Mouse (Mus musculus) myocyte (in vitro differentiated cells): ENCODE measurements around the gene Cacng3. TPM values are rescaled to one million over a fixed set of nuclear protein-coding genes. Genes with fewer than 3 reads are reported as not detected.

Experiments
- H3K27me3 ChIP-seq: one replicate; pipeline ENCODE4 v1.6.1; 2011; ENCODE audit not compliant: control insufficient read depth, insufficient read depth, insufficient read length
- H3K36me3 ChIP-seq: one replicate; pipeline ENCODE4 v1.6.1; 2011; ENCODE audit not compliant: control insufficient read depth, insufficient read depth
- H3K4me2 ChIP-seq: one replicate; pipeline ENCODE4 v1.6.1; 2011; ENCODE audit warnings: low read depth, control low read depth
- H3K4me3 ChIP-seq: one replicate; pipeline ENCODE4 v1.5.1; 2011; ENCODE audit warnings: mild to moderate bottlenecking, control low read depth, moderate library complexity
- H3K79me2 ChIP-seq: one replicate; pipeline ENCODE4 v1.6.1; 2011; ENCODE audit not compliant: control insufficient read depth, insufficient read depth
- H3ac ChIP-seq: one replicate; pipeline ENCODE4 v1.6.1; 2011; ENCODE audit not compliant: control insufficient read depth, insufficient read length
- CEBPB ChIP-seq: IDR thresholded peaks from 2 replicates; pipeline ENCODE4 v1.6.1; 2011; ENCODE audit warnings: mild to moderate bottlenecking, moderate library complexity; ENCODE audit not compliant: poor library complexity, insufficient read depth, severe bottlenecking
- E2F4 ChIP-seq: IDR thresholded peaks from one replicate; pipeline ENCODE4 v1.6.1; 2011; ENCODE audit warnings: mild to moderate bottlenecking, control low read depth, moderate library complexity; ENCODE audit not compliant: insufficient read depth
- MAX ChIP-seq: IDR thresholded peaks from one replicate; pipeline ENCODE4 v1.6.1; 2011; ENCODE audit warnings: low read depth, mild to moderate bottlenecking, control low read depth
- MYOD1 ChIP-seq, 3 experiments: IDR thresholded peaks; one replicate each; pipeline ENCODE4 v1.6.1; 2011; ENCODE audit warnings: control low read depth in 2 of 3, low read depth in 2 of 3, mild to moderate bottlenecking in 2 of 3, moderate library complexity in 1 of 3; ENCODE audit not compliant: insufficient read length in 2 of 3, control insufficient read depth in 1 of 3
- MYOG ChIP-seq, 3 experiments: IDR thresholded peaks; one replicate each; pipeline ENCODE4 v1.6.1; 2011; ENCODE audit warnings: control low read depth in 2 of 3, low read depth in 2 of 3, mild to moderate bottlenecking in 2 of 3; ENCODE audit not compliant: insufficient read length in 2 of 3, control insufficient read depth in 1 of 3, insufficient read depth in 1 of 3
- POLR2A ChIP-seq: IDR thresholded peaks from one replicate; pipeline ENCODE4 v1.6.1; 2011; ENCODE audit warnings: low read depth, mild to moderate bottlenecking, control low read depth, moderate library complexity; ENCODE audit not compliant: insufficient read length
- POLR2AphosphoS2 ChIP-seq: IDR thresholded peaks from one replicate; pipeline ENCODE4 v1.6.1; 2011; ENCODE audit warnings: low read depth, control low read depth; ENCODE audit not compliant: insufficient read length
- REST ChIP-seq: IDR thresholded peaks from one replicate; pipeline ENCODE4 v1.6.1; 2011; ENCODE audit warnings: mild to moderate bottlenecking, control low read depth, moderate library complexity; ENCODE audit not compliant: insufficient read depth, insufficient read length
- SRF ChIP-seq: IDR thresholded peaks from one replicate; pipeline ENCODE4 v1.6.1; 2011; ENCODE audit warnings: low read depth; ENCODE audit not compliant: control insufficient read depth, insufficient read length
- TCF12 ChIP-seq: IDR thresholded peaks from one replicate; pipeline ENCODE4 v1.6.1; 2011; ENCODE audit warnings: mild to moderate bottlenecking, control low read depth; ENCODE audit not compliant: poor library complexity, insufficient read depth, severe bottlenecking
- TCF3 ChIP-seq: IDR thresholded peaks from one replicate; pipeline ENCODE4 v1.6.1; 2011; ENCODE audit warnings: low read depth, control low read depth; ENCODE audit not compliant: insufficient read length
- USF1 ChIP-seq: IDR thresholded peaks from one replicate; pipeline ENCODE4 v1.6.1; 2011; ENCODE audit warnings: low read depth, mild to moderate bottlenecking, control low read depth, moderate library complexity
- polyA plus RNA-seq: library from polyadenylated mRNA; unstranded; fragments of >200 nt; fragmentation: generic; extraction: Trizol; gene quantifications from one replicate; pipeline ENCODE4 v1.2.1, GENCODE M21; 2012; ENCODE audit warnings: missing spikeins

The Cacng3 gene
- polyA plus RNA-seq, 1 experiment = not detected

DNA sequence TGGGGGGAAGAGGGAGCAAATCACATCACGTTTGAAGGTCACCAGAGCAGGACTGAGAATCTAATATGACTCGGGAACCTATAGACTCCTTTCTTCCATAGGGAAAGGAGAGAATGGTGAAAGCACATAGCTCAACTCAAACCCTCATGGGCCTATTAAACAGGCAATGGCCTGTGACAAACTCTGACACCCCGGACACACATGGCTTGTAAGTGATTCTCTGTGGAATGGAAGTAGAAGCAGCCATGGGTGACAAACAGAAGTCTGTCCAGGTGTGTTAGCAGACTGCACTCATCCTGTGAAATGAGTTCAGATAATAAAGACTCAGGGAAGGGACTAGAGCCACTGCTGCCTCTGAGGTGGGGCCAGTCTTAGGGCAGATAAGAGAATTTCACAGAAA is 88.4 kb downstream of the Cacng3 start:
- H3K36me3 ChIP-seq = no peaks in the 10 kb centered on the region
- no peaks in the 10 kb centered on the region for H3K27me3 ChIP-seq
- H3K4me2 ChIP-seq = no peak overlapping the region
- H3K79me2 ChIP-seq = no peaks in the 10 kb centered on the region
- no peak overlapping the region for H3K4me3 ChIP-seq
- no peak for TF ChIP-seq MAX
- no peak for TF ChIP-seq TCF12
- no peak for TF ChIP-seq POLR2AphosphoS2
- no peak for TF ChIP-seq SRF
- no peak for TF ChIP-seq POLR2A
- TF ChIP-seq E2F4 = no peak
- TF ChIP-seq USF1 = no peak
- TF ChIP-seq MYOG (IDR thresholded peaks at IDR 0.05; ENCODE audit: control insufficient read depth in 1 of 3, insufficient read depth in 1 of 3, insufficient read length in 2 of 3, low read depth in 2 of 3) = no peak
- TF ChIP-seq TCF3 = no peak
- no peak for TF ChIP-seq REST
- TF ChIP-seq CEBPB = no peak
- TF ChIP-seq MYOD1 (IDR thresholded peaks at IDR 0.05; ENCODE audit: control insufficient read depth in 1 of 3, insufficient read length in 2 of 3, low read depth in 2 of 3) = no peak
- H3ac ChIP-seq = no peak overlapping the region

DNA sequence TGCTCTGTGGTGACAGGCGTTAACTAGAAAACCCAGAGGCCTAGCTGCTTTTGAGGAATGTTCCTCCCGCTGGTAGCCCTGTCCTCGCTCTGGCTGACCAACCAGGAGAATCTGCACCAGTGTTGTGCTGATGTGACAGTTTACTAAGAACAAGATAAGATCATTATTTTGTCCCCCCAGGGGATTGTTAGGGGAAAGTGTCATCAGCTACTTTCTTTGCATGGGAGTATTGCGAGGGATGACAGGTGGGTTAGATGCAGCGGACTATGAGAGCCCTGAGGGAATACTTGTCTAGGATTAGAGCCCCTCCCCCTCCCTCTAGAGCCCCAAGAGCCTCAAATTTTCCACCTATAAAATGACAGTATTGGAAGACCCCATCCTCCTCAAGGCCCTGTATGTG is 94.2 kb downstream of the Cacng3 start:
- TF ChIP-seq REST (no peak), MAX (no peak), MYOG (IDR thresholded peaks at IDR 0.05; ENCODE audit: control insufficient read depth in 1 of 3, insufficient read depth in 1 of 3, insufficient read length in 2 of 3, low read depth in 2 of 3) (no peak), POLR2A (no peak), POLR2AphosphoS2 (no peak), MYOD1 (IDR thresholded peaks at IDR 0.05; ENCODE audit: control insufficient read depth in 1 of 3, insufficient read length in 2 of 3, low read depth in 2 of 3) (no peak), SRF (no peak), E2F4 (no peak), CEBPB (no peak), USF1 (no peak), TCF3 (no peak), TCF12 (no peak)
- H3K4me2 ChIP-seq = no peak overlapping the region
- no peak overlapping the region for H3ac ChIP-seq
- H3K27me3 ChIP-seq = no peaks in the 10 kb centered on the region
- no peak overlapping the region for H3K4me3 ChIP-seq
- no peaks in the 10 kb centered on the region for H3K36me3 ChIP-seq
- H3K79me2 ChIP-seq = no peaks in the 10 kb centered on the region

DNA sequence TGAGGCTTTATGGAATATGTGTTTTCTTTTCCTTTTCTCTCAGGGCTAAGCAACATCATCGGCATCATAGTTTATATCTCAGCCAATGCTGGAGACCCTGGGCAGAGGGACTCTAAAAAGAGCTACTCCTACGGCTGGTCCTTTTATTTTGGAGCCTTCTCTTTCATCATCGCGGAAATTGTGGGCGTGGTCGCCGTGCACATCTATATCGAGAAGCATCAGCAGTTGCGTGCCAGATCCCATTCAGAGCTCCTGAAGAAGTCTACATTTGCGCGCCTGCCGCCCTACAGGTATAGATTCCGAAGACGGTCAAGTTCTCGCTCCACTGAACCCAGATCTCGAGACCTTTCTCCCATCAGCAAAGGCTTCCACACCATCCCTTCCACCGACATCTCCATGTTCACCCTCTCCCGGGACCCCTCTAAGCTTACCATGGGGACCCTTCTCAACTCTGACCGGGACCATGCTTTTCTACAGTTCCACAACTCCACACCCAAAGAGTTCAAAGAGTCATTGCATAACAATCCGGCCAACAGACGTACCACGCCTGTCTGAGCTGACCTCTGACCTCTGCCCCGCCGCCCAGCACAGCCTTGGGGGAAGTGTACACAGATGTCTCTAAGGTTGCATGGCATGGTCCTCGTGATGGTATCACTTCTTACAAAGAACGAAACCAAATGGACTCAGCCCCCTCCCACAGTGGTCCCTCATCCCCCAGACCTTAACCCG is 98.2 kb downstream of the Cacng3 start:
- Histone ChIP-seq H3K27me3 (no peaks in the 10 kb centered on the region), H3K4me2 (no peak overlapping the region), H3K4me3 (no peak overlapping the region), H3K36me3 (no peaks in the 10 kb centered on the region), H3K79me2 (no peaks in the 10 kb centered on the region), H3ac (no peak overlapping the region)
- TF ChIP-seq MAX = no peak
- TF ChIP-seq MYOG (IDR thresholded peaks at IDR 0.05; ENCODE audit: control insufficient read depth in 1 of 3, insufficient read depth in 1 of 3, insufficient read length in 2 of 3, low read depth in 2 of 3) = no peak
- TF ChIP-seq E2F4 = no peak
- no peak for TF ChIP-seq POLR2A
- TF ChIP-seq TCF12 = no peak
- TF ChIP-seq MYOD1 (IDR thresholded peaks at IDR 0.05; ENCODE audit: control insufficient read depth in 1 of 3, insufficient read length in 2 of 3, low read depth in 2 of 3) = no peak
- no peak for TF ChIP-seq TCF3
- no peak for TF ChIP-seq USF1
- TF ChIP-seq SRF = no peak
- TF ChIP-seq POLR2AphosphoS2 = no peak
- TF ChIP-seq CEBPB = no peak
- TF ChIP-seq REST = no peak

DNA sequence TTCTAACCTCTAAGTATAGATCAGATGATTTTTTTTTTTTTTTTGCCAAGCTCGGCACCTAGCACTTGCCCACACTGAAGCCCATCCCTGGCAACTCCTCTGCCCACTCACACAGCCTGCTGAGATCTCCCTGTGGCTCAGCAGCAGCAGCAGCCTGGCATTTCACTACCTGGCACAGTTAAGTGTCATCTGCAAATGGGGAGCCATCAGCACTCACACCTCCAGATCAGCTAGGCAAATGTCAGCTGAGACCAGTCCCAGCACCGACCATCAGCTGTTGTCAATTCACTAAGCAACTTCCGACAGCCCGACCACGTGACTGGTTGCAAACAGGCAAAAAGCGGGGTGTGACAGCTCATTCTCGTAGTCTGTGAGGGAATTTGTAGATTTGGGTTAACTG is 109.3 kb downstream of the Cacng3 start:
- TF ChIP-seq REST (no peak), POLR2A (no peak), E2F4 (no peak), MYOD1 (IDR thresholded peaks at IDR 0.05; ENCODE audit: control insufficient read depth in 1 of 3, insufficient read length in 2 of 3, low read depth in 2 of 3) (no peak), TCF12 (no peak), MYOG (IDR thresholded peaks at IDR 0.05; ENCODE audit: control insufficient read depth in 1 of 3, insufficient read depth in 1 of 3, insufficient read length in 2 of 3, low read depth in 2 of 3) (no peak), SRF (no peak), USF1 (no peak), TCF3 (no peak), MAX (no peak), POLR2AphosphoS2 (no peak), CEBPB (no peak)
- Histone ChIP-seq H3K79me2 (no peaks in the 10 kb centered on the region), H3K36me3 (no peaks in the 10 kb centered on the region), H3ac (no peak overlapping the region), H3K4me3 (no peak overlapping the region), H3K4me2 (no peak overlapping the region), H3K27me3 (no peaks in the 10 kb centered on the region)
